Mouse (Mus musculus) CH12.LX (cell line): Measurements from ENCODE around the gene Dgkq.

Source experiments
- CTCF ChIP-seq, 2 experiments: IDR thresholded peaks in 1 of 2; conservative IDR thresholded peaks in 1 of 2; 2 replicates each; pipeline ENCODE4 v1.5.1; 2011 to 2012; ENCODE audit warnings: low read depth in 2 of 2, low read length in 2 of 2, improper control_type of control experiment in 1 of 2, inconsistent platforms in 1 of 2, mild to moderate bottlenecking in 1 of 2, moderate library complexity in 1 of 2
- HCFC1 ChIP-seq: IDR thresholded peaks from 2 replicates; pipeline ENCODE4 v1.6.1; 2012; ENCODE audit warnings: low read depth, mild to moderate bottlenecking, inconsistent platforms, low read length, improper control_type of control experiment
- IRF4 ChIP-seq: IDR thresholded peaks from 2 replicates; pipeline ENCODE4 v1.6.1; 2014; ENCODE audit warnings: low read depth, mild to moderate bottlenecking, inconsistent platforms, low read length, improper control_type of control experiment
- POLR2A ChIP-seq: IDR thresholded peaks from 2 replicates; pipeline ENCODE4 v1.6.1; 2011; ENCODE audit warnings: low read depth, mild to moderate bottlenecking, improper control_type of control experiment, low read length
- ZNF384 ChIP-seq: IDR thresholded peaks from 2 replicates; pipeline ENCODE4 v1.6.1; 2012; ENCODE audit warnings: low read depth, low read length, improper control_type of control experiment, inconsistent platforms

DNA sequence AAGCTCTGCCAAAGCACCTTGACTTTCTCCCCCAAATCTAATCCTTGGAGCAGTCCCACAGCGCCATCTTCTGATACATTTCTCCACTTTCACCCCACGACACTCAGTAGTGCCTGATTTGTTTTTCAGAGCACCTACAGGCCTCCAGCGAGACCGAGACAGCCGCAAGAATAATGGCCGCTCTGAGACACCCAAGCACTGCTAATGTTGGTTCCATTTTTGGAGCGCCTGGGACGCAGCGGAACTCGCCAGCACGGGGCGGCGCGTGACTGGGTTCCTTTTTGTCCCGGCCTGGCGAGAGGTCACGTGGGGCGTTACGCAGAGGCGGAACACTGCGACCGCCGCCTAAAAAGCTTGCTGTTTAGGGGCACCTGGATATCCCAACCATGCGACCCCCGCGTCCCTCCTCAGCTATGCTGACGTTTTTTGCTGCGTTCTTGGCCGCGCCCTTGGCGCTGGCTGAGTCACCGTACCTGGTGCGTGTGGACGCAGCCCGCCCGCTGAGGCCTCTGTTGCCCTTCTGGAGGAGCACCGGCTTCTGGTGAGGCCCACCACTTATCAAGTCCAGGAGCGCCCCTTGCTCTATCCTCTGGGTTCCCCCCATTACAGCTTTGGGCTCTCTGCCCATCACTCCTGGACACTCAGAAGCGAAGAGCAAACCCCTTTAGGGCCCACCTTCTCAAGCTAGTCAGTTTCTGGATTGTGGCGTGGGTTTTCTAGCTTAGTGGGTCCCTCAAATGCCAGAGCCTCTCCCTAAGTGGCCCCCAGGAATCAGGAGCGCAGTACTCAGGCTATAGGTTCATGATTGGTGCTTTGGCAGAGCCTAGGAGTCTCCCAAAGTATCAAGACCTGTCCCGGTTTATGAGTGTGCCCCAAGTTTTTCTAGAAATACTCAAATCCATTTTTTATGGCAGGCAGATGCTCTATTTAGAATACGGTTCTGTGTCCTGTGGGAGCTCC is at the start of gene Dgkq:
- TF ChIP-seq HCFC1: peak; percentile 61
- peak; percentile 40 for TF ChIP-seq IRF4
- no peak for TF ChIP-seq ZNF384
- peak in 1 of 2 experiments; percentile 74; a peak in 2 of 4 replicates for TF ChIP-seq CTCF (conservative IDR thresholded peaks at IDR 0.05 in 1 of 2, IDR thresholded peaks at IDR 0.05 in 1 of 2; ENCODE audit: low read depth in 2 of 2, low read length in 2 of 2)
- peak; percentile 86 for TF ChIP-seq POLR2A
